Mouse (Mus musculus): ENCODE results near the gene Dalrd3.

The Dalrd3 gene

GRCm38 (mm10) chr9:108569381-108570206, at the start of gene Dalrd3:
TSS of gene Dalrd3 (plus strand) at chr9:108569886.
- peak; percentile 79 for DNase-seq (ENCODE audit: low read depth, low spot score)

GRCm38 (mm10) chr9:108521604-108522003, 48.1 kb upstream of the Dalrd3 start:
- DNase-seq (ENCODE audit: low read depth, low spot score), result no peak

GRCm38 (mm10) chr9:108523341-108523740, 46.3 kb upstream of the Dalrd3 start:
- no peak for DNase-seq (ENCODE audit: low read depth, low spot score)

- no peak for DNase-seq (ENCODE audit: low read depth, low spot score)
These were observed 44.3 kb upstream of the Dalrd3 start for GRCm38 (mm10) chr9:108525400-108525799.

- DNase-seq (ENCODE audit: low read depth, low spot score), result no peak
These were observed 38.7 kb upstream of the Dalrd3 start for GRCm38 (mm10) chr9:108530954-108531353.

GRCm38 (mm10) chr9:108531496-108531895, 38.2 kb upstream of the Dalrd3 start:
- no peak for DNase-seq (ENCODE audit: low read depth, low spot score)

- DNase-seq (ENCODE audit: low read depth, low spot score), result no peak
These were observed 28.8 kb upstream of the Dalrd3 start for GRCm38 (mm10) chr9:108540846-108541245.

- no peak for DNase-seq (ENCODE audit: low read depth, low spot score)
These were observed 23.7 kb upstream of the Dalrd3 start for GRCm38 (mm10) chr9:108545986-108546385.

GRCm38 (mm10) chr9:108546875-108547274, 22.8 kb upstream of the Dalrd3 start:
- DNase-seq (ENCODE audit: low read depth, low spot score), result no peak

GRCm38 (mm10) chr9:108559169-108559568, 10.5 kb upstream of the Dalrd3 start:
- DNase-seq (ENCODE audit: low read depth, low spot score), result no peak

GRCm38 (mm10) chr9:108560227-108560841, 9.4 kb upstream of the Dalrd3 start, which contains the start of gene Impdh2:
TSS of gene Impdh2 (plus strand) at chr9:108560286.
- peak; percentile 98 for DNase-seq (ENCODE audit: low read depth, low spot score)

- DNase-seq (ENCODE audit: low read depth, low spot score), result no peak
These were observed 6.0 kb upstream of the Dalrd3 start for GRCm38 (mm10) chr9:108563671-108564070.

GRCm38 (mm10) chr9:108564131-108564530, 5.6 kb upstream of the Dalrd3 start:
- DNase-seq (ENCODE audit: low read depth, low spot score), result no peak

- no peak for DNase-seq (ENCODE audit: low read depth, low spot score)
These were observed 3.5 kb upstream of the Dalrd3 start for GRCm38 (mm10) chr9:108565881-108566814.

GRCm38 (mm10) chr9:108566815-108567776, 2.6 kb upstream of the Dalrd3 start, which contains the start of gene Ndufaf3:
TSS of gene Ndufaf3 (minus strand) at chr9:108567434.
- DNase-seq (ENCODE audit: low read depth, low spot score), result peak; percentile 91

- DNase-seq (ENCODE audit: low read depth, low spot score), result no peak
These were observed 1.7 kb upstream of the Dalrd3 start for GRCm38 (mm10) chr9:108567931-108568419.

- DNase-seq (ENCODE audit: low read depth, low spot score), result no peak
These were observed 1.2 kb upstream of the Dalrd3 start for GRCm38 (mm10) chr9:108568511-108568921.

- peak; percentile 71 for DNase-seq (ENCODE audit: low read depth, low spot score)
These were observed 666 bp downstream of the Dalrd3 start for GRCm38 (mm10) chr9:108570207-108570896.

GRCm38 (mm10) chr9:108571401-108571973, 1.8 kb downstream of the Dalrd3 start:
- no peak for DNase-seq (ENCODE audit: low read depth, low spot score)

Measured in WW6 (cell line).